Mouse (Mus musculus): ENCODE results near the gene Tmem11. TPM values are rescaled to one million over a fixed set of nuclear protein-coding genes. Genes with fewer than 3 reads are reported as not detected.
"Not testable (repeated sequence)": the region's sequence is repeated elsewhere in the genome, so short reads cannot be mapped to it uniquely, and the experiment has no call there.

The Tmem11 gene
- polyA plus RNA-seq, 1 experiment from 2014 or later, result 61.2 TPM

DNA sequence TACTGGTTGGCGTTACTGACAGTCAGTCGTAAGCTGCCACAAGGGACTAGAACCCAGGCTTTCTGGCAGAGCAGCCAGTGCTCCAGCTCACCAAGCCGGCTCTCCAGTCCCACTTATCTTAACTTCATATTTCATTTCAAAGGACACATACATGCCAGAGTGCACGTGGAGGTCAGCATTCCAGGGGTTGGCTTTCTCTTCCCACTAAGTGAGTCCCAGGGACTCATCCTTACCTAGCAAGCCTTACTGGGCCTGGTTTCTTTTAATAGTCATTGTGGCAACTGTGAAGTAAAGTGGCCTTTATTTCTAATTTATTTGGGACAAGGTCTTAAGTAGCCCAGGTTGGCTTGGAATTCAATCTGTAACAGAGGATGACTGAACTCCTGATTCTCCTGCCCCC lies 7.7 kb downstream of the Tmem11 start:
- no peak for ATAC-seq
- H3K9me3 ChIP-seq (ENCODE audit: control insufficient read depth, low read length), result no peaks in the 10 kb centered on the region
- 96% methylated on average over 4 of the region's 4 CpGs for WGBS
- H3K27ac ChIP-seq (ENCODE audit: low read length), result no peak overlapping the region
- no peak overlapping the region for H3K9ac ChIP-seq (replicated peaks; ENCODE audit: low read depth, low read length)
- H3K27me3 ChIP-seq (replicated peaks; ENCODE audit: control insufficient read depth, insufficient read depth, low read length), result no peaks in the 10 kb centered on the region
- H3K4me3 ChIP-seq (replicated peaks; ENCODE audit: low read length), result no peak overlapping the region
- H3K36me3 ChIP-seq (ENCODE audit: control insufficient read depth, insufficient read depth), result no peaks in the 10 kb centered on the region
- H3K4me1 ChIP-seq (replicated peaks; ENCODE audit: control insufficient read depth, insufficient read depth, low read length), result peaks cover 5% of the 10 kb centered on the region; the same call in 1 of the 2 replicates
- no peak overlapping the region for H3K4me2 ChIP-seq (ENCODE audit: low read length)

DNA sequence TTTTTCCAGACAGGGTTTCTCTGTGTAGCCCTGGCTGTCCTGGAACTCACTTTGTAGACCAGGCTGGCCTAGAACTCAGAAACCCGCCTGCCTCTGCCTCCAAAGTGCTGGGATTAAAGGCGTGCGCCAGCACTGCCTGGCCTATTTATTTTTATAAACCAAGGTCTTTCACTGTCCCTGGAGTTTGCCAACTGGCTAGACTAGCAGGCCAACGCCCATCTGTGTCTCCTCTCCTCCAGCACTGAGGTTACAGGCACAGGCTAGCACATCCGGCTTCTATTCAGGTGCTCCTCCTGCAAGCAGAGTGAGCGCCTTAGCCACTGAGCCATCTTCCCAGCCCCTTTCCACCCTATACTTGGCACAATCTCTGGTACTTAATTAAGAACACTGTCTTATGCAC lies 9.6 kb downstream of the Tmem11 start:
- H3K4me2 ChIP-seq (ENCODE audit: low read length); ATAC-seq; H3K27ac ChIP-seq (ENCODE audit: low read length); H3K9me3 ChIP-seq (ENCODE audit: control insufficient read depth, low read length); H3K4me1 ChIP-seq (replicated peaks; ENCODE audit: control insufficient read depth, insufficient read depth, low read length); H3K4me3 ChIP-seq (replicated peaks; ENCODE audit: low read length); H3K27me3 ChIP-seq (replicated peaks; ENCODE audit: control insufficient read depth, insufficient read depth, low read length); H3K9ac ChIP-seq (replicated peaks; ENCODE audit: low read depth, low read length); H3K36me3 ChIP-seq (ENCODE audit: control insufficient read depth, insufficient read depth): not testable (repeated sequence)
- WGBS, result 96% methylated on average over 6 of the region's 6 CpGs

DNA sequence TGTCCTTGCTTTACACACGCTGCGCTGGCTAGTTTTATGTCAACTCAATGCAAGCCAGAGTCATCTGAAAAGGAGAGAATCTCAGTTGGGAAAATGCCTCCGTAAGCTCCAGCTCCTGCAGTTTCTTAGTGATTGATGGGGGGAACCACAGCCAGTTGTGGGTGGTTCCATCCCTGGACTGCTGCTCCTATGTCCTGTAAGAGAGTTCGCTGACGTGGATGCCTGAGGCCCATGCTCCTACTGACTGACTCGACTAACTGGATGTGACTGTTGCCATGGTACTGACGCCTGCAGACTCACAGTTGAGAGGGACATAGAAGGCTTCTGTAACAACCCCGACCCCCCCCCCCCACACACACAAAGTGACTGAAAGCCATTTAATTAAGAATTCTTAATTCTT lies 11.2 kb downstream of the Tmem11 start:
- no peak overlapping the region for H3K4me3 ChIP-seq (replicated peaks; ENCODE audit: low read length)
- H3K4me2 ChIP-seq (ENCODE audit: low read length), result no peak overlapping the region
- no peak overlapping the region for H3K9ac ChIP-seq (replicated peaks; ENCODE audit: low read depth, low read length)
- no peaks in the 10 kb centered on the region for H3K9me3 ChIP-seq (ENCODE audit: control insufficient read depth, low read length)
- no peak overlapping the region for H3K27ac ChIP-seq (ENCODE audit: low read length)
- peaks cover 11% of the 10 kb centered on the region for H3K36me3 ChIP-seq (ENCODE audit: control insufficient read depth, insufficient read depth)
- no peaks in the 10 kb centered on the region for H3K27me3 ChIP-seq (replicated peaks; ENCODE audit: control insufficient read depth, insufficient read depth, low read length)
- 67% methylated on average over 8 of the region's 8 CpGs for WGBS
- no peak for ATAC-seq
- peaks cover 4% of the 10 kb centered on the region; the same call in 1 of the 2 replicates for H3K4me1 ChIP-seq (replicated peaks; ENCODE audit: control insufficient read depth, insufficient read depth, low read length)

DNA sequence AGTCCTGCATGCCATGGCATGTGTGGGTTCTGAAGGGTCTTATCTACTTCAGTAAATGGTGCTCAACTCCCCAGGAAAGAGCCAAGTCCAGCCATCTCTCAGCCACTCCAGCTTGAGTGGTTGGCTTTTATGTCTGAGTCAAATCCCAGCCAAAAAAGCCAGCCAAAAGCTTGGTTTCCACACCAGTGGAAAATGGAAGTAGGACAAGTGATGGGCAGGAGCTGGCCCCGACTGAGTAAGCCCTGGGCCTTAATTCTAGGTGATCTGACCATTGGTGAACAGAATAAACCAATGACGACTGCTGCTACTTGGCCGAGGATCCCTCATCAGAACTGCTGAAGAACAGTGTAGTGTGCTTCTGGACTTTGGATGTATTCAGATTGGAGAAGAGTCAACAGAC lies 11.6 kb downstream of the Tmem11 start:
- H3K4me1 ChIP-seq (replicated peaks; ENCODE audit: control insufficient read depth, insufficient read depth, low read length), result peaks cover 4% of the 10 kb centered on the region; the same call in 1 of the 2 replicates
- no peaks in the 10 kb centered on the region for H3K9me3 ChIP-seq (ENCODE audit: control insufficient read depth, low read length)
- H3K9ac ChIP-seq (replicated peaks; ENCODE audit: low read depth, low read length), result no peak overlapping the region
- no peak overlapping the region for H3K27ac ChIP-seq (ENCODE audit: low read length)
- no peak overlapping the region for H3K4me3 ChIP-seq (replicated peaks; ENCODE audit: low read length)
- no peak overlapping the region for H3K4me2 ChIP-seq (ENCODE audit: low read length)
- ATAC-seq, result no peak
- H3K27me3 ChIP-seq (replicated peaks; ENCODE audit: control insufficient read depth, insufficient read depth, low read length), result no peaks in the 10 kb centered on the region
- H3K36me3 ChIP-seq (ENCODE audit: control insufficient read depth, insufficient read depth), result peaks cover 11% of the 10 kb centered on the region
- WGBS, result 87% methylated on average over 3 of the region's 3 CpGs

GRCm38 (mm10) chr11:60866021-60866420 lies 13.1 kb downstream of the Tmem11 start:
- no peak overlapping the region for H3K4me2 ChIP-seq (ENCODE audit: low read length)
- 54% methylated on average over 2 of the region's 2 CpGs for WGBS
- no peaks in the 10 kb centered on the region for H3K9me3 ChIP-seq (ENCODE audit: control insufficient read depth, low read length)
- no peak overlapping the region for H3K4me3 ChIP-seq (replicated peaks; ENCODE audit: low read length)
- no peak for ATAC-seq
- H3K27me3 ChIP-seq (replicated peaks; ENCODE audit: control insufficient read depth, insufficient read depth, low read length), result no peaks in the 10 kb centered on the region
- peaks cover 11% of the 10 kb centered on the region for H3K36me3 ChIP-seq (ENCODE audit: control insufficient read depth, insufficient read depth)
- peaks cover 4% of the 10 kb centered on the region; the same call in 1 of the 2 replicates for H3K4me1 ChIP-seq (replicated peaks; ENCODE audit: control insufficient read depth, insufficient read depth, low read length)
- no peak overlapping the region for H3K27ac ChIP-seq (ENCODE audit: low read length)
- H3K9ac ChIP-seq (replicated peaks; ENCODE audit: low read depth, low read length), result no peak overlapping the region

GRCm38 (mm10) chr11:60864916-60865315 lies 14.2 kb downstream of the Tmem11 start:
- Histone ChIP-seq H3K36me3 (ENCODE audit: control insufficient read depth, insufficient read depth) (peaks cover 11% of the 10 kb centered on the region), H3K27ac (ENCODE audit: low read length) (no peak overlapping the region), H3K9ac (replicated peaks; ENCODE audit: low read depth, low read length) (no peak overlapping the region), H3K4me1 (replicated peaks; ENCODE audit: control insufficient read depth, insufficient read depth, low read length) (peaks cover 4% of the 10 kb centered on the region; the same call in 1 of the 2 replicates), H3K9me3 (ENCODE audit: control insufficient read depth, low read length) (no peaks in the 10 kb centered on the region), H3K4me3 (replicated peaks; ENCODE audit: low read length) (no peak overlapping the region), H3K27me3 (replicated peaks; ENCODE audit: control insufficient read depth, insufficient read depth, low read length) (no peaks in the 10 kb centered on the region), H3K4me2 (ENCODE audit: low read length) (no peak overlapping the region)
- no peak for ATAC-seq
- 88% methylated on average over 14 of the region's 14 CpGs for WGBS

DNA sequence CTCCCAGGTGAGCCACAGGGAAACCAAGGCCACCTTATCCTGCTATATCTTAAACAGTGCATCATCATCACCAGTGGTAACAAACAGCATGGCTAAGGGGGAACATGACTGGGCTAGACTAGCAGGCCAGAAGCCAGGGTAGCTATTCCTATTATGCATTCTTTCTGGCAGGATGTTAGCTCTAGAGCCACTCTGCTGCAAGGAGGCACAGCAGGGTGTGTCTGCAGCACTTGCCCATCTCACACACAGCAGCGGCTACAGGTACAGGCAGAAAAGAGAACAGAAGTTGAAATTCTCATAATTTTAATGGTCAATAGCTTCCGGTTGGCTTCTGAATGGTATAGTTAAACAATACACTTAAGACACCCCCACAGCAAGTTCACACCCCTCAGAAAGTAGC lies 14.9 kb downstream of the Tmem11 start:
- 95% methylated on average over 2 of the region's 2 CpGs for WGBS
- H3K4me2 ChIP-seq (ENCODE audit: low read length), result no peak overlapping the region
- H3K9ac ChIP-seq (replicated peaks; ENCODE audit: low read depth, low read length), result no peak overlapping the region
- no peaks in the 10 kb centered on the region for H3K27me3 ChIP-seq (replicated peaks; ENCODE audit: control insufficient read depth, insufficient read depth, low read length)
- no peak for ATAC-seq
- H3K4me3 ChIP-seq (replicated peaks; ENCODE audit: low read length), result no peak overlapping the region
- no peak overlapping the region for H3K27ac ChIP-seq (ENCODE audit: low read length)
- H3K4me1 ChIP-seq (replicated peaks; ENCODE audit: control insufficient read depth, insufficient read depth, low read length), result peaks cover 4% of the 10 kb centered on the region; the same call in 1 of the 2 replicates
- H3K36me3 ChIP-seq (ENCODE audit: control insufficient read depth, insufficient read depth), result peaks cover 11% of the 10 kb centered on the region
- no peaks in the 10 kb centered on the region for H3K9me3 ChIP-seq (ENCODE audit: control insufficient read depth, low read length)

- ATAC-seq, result no peak
- no peaks in the 10 kb centered on the region for H3K9me3 ChIP-seq (ENCODE audit: control insufficient read depth, low read length)
- no peak overlapping the region for H3K4me3 ChIP-seq (replicated peaks; ENCODE audit: low read length)
- WGBS, result 79% methylated on average over 4 of the region's 4 CpGs
- peaks cover 4% of the 10 kb centered on the region; the same call in 1 of the 2 replicates for H3K4me1 ChIP-seq (replicated peaks; ENCODE audit: control insufficient read depth, insufficient read depth, low read length)
- no peaks in the 10 kb centered on the region for H3K27me3 ChIP-seq (replicated peaks; ENCODE audit: control insufficient read depth, insufficient read depth, low read length)
- no peak overlapping the region for H3K27ac ChIP-seq (ENCODE audit: low read length)
- no peak overlapping the region for H3K9ac ChIP-seq (replicated peaks; ENCODE audit: low read depth, low read length)
- no peak overlapping the region for H3K4me2 ChIP-seq (ENCODE audit: low read length)
- H3K36me3 ChIP-seq (ENCODE audit: control insufficient read depth, insufficient read depth), result peaks cover 11% of the 10 kb centered on the region
Measured at GRCm38 (mm10) chr11:60863196-60863595, 15.9 kb downstream of the Tmem11 start.

DNA sequence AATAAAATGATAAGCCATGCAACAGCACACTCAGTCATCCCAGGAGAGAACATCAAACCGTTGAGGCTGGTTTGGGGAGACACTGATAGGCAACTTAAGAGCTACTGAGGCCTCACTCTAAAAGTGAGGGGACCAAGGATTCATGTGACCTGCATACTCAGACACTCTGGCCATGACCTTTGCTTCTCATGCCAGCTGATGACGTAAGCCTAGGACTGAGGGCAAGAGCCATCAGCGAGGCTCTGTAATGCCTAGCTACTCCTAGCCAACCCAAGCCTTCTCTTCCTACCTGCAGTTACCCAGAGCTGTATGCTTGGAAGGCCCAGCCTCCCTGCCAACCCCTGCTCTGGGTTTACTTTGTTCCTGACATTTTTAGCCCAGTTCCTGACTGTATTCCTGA lies 17.1 kb downstream of the Tmem11 start:
- H3K36me3 ChIP-seq (ENCODE audit: control insufficient read depth, insufficient read depth), result peaks cover 11% of the 10 kb centered on the region
- 96% methylated on average over 3 of the region's 3 CpGs for WGBS

GRCm38 (mm10) chr11:60856587-60856986 lies 22.5 kb downstream of the Tmem11 start:
- H3K27ac ChIP-seq (ENCODE audit: low read length), result no peak overlapping the region
- H3K4me2 ChIP-seq (ENCODE audit: low read length), result no peak overlapping the region
- 84% methylated on average over 3 of the region's 3 CpGs for WGBS
- no peaks in the 10 kb centered on the region for H3K27me3 ChIP-seq (replicated peaks; ENCODE audit: control insufficient read depth, insufficient read depth, low read length)
- H3K4me3 ChIP-seq (replicated peaks; ENCODE audit: low read length), result no peak overlapping the region
- H3K4me1 ChIP-seq (replicated peaks; ENCODE audit: control insufficient read depth, insufficient read depth, low read length), result no peaks in the 10 kb centered on the region
- H3K9me3 ChIP-seq (ENCODE audit: control insufficient read depth, low read length), result no peaks in the 10 kb centered on the region
- ATAC-seq, result no peak
- H3K9ac ChIP-seq (replicated peaks; ENCODE audit: low read depth, low read length), result no peak overlapping the region
- peaks cover 13% of the 10 kb centered on the region for H3K36me3 ChIP-seq (ENCODE audit: control insufficient read depth, insufficient read depth)

More for the DNA sequence above, 17.1 kb downstream of the Tmem11 start:
- Histone ChIP-seq H3K27me3 (replicated peaks; ENCODE audit: control insufficient read depth, insufficient read depth, low read length) (no peaks in the 10 kb centered on the region), H3K9me3 (ENCODE audit: control insufficient read depth, low read length) (no peaks in the 10 kb centered on the region), H3K4me3 (replicated peaks; ENCODE audit: low read length) (no peak overlapping the region), H3K4me1 (replicated peaks; ENCODE audit: control insufficient read depth, insufficient read depth, low read length) (peaks cover 4% of the 10 kb centered on the region; the same call in 1 of the 2 replicates), H3K4me2 (ENCODE audit: low read length) (no peak overlapping the region), H3K9ac (replicated peaks; ENCODE audit: low read depth, low read length) (no peak overlapping the region), H3K27ac (ENCODE audit: low read length) (no peak overlapping the region)
- ATAC-seq, result no peak
